Mouse (Mus musculus): ENCODE measurements at regions not wholly inside any gene's neighbourhood (a gene's known extent, or its start where the extent isn't known, plus 50 kb on each side); places are given as distances from the start of the nearest gene placed in this dataset.

GRCm38 (mm10) chr3:61064720-61065119, 62.1 kb downstream of the P2ry1 start:
- no peak for DNase-seq

GRCm38 (mm10) chr3:61067067-61067466, 64.5 kb downstream of the P2ry1 start:
- no peak for DNase-seq

- DNase-seq: no peak
Measured at GRCm38 (mm10) chr3:61068229-61068628, 65.6 kb downstream of the P2ry1 start.

- DNase-seq: no peak
Measured at GRCm38 (mm10) chr3:61071041-61071440, 68.4 kb downstream of the P2ry1 start.

- DNase-seq: no peak
Measured at GRCm38 (mm10) chr3:61072330-61072729, 69.7 kb downstream of the P2ry1 start.

- no peak for DNase-seq
Measured at GRCm38 (mm10) chr3:61073103-61073502, 70.5 kb downstream of the P2ry1 start.

GRCm38 (mm10) chr3:61073806-61074205, 71.2 kb downstream of the P2ry1 start:
- no peak for DNase-seq

- DNase-seq: no peak
Measured at GRCm38 (mm10) chr3:61075839-61076238, 73.2 kb downstream of the P2ry1 start.

GRCm38 (mm10) chr3:61089931-61090330, 87.3 kb downstream of the P2ry1 start:
- no peak for DNase-seq

GRCm38 (mm10) chr3:61092031-61092430, 89.4 kb downstream of the P2ry1 start:
- no peak for DNase-seq

- DNase-seq: no peak
Measured at GRCm38 (mm10) chr3:61116364-61116763, 113.8 kb downstream of the P2ry1 start.

GRCm38 (mm10) chr3:61133096-61133495, 130.5 kb downstream of the P2ry1 start:
- DNase-seq: no peak

GRCm38 (mm10) chr3:61154087-61154486, 151.5 kb downstream of the P2ry1 start:
- no peak for DNase-seq

GRCm38 (mm10) chr3:61159811-61160210, 157.2 kb downstream of the P2ry1 start:
- no peak for DNase-seq

GRCm38 (mm10) chr3:61161384-61161783, 158.8 kb downstream of the P2ry1 start:
- no peak for DNase-seq

GRCm38 (mm10) chr3:61185789-61186188, 175.6 kb upstream of the Rap2b start:
- peak; percentile 9 for DNase-seq

- no peak for DNase-seq
Measured at GRCm38 (mm10) chr3:61188662-61189061, 172.8 kb upstream of the Rap2b start.

GRCm38 (mm10) chr3:61216562-61216961, 144.9 kb upstream of the Rap2b start:
- no peak for DNase-seq

- no peak for DNase-seq
Measured at GRCm38 (mm10) chr3:61224505-61224904, 136.9 kb upstream of the Rap2b start.

- DNase-seq: no peak
Measured at GRCm38 (mm10) chr3:61225054-61225453, 136.4 kb upstream of the Rap2b start.

GRCm38 (mm10) chr3:61241380-61241779, 120.1 kb upstream of the Rap2b start:
- DNase-seq: no peak

- DNase-seq: peak; percentile 78
Measured at GRCm38 (mm10) chr3:61243876-61244527, 117.4 kb upstream of the Rap2b start.

- DNase-seq: no peak
Measured at GRCm38 (mm10) chr3:61246429-61246828, 115.0 kb upstream of the Rap2b start.

- no peak for DNase-seq
Measured at GRCm38 (mm10) chr3:61247344-61247743, 114.1 kb upstream of the Rap2b start.

- no peak for DNase-seq
Measured at GRCm38 (mm10) chr3:61255232-61255631, 106.2 kb upstream of the Rap2b start.
